Comparison of ENCODE assay signal across 24 mouse cellular contexts in the genomic region with DNA sequence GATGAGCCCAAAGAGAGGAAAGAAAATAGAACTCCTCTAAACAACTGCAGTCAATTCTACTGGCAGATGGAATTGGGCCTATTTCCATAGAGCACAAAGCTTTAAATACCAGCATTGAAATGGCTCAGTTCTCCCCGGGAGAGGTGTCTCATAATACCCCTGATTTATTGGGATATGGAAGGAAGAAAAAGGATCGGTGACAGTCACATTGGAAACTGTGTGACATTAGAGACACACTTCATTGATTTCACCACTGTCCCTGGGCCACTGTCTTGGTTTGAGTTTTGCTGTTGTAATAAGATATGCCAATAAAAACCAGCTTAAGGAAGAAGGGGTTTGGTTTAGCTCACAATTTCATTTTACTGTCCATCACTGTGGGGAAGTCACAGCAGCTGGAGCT.
A peak's percentile ranks its signal among the peaks of the same experiment; 100 is the strongest.
DNase-seq lines count a peak whose midpoint lies in the region; ATAC-seq lines count a peak whose summit lies in the region.
"Had no signal": no experiment of that assay in that cellular context is flagged by ENCODE, and none has a peak within 500 bp of the region (broad histone marks: within the 10 kb centered on the region; RNA-seq: fewer than 3 reads in every experiment).

No protein-coding gene starts in this region.

- no peak for DNase-seq in kidney, postnatal 36 days
- no peak for DNase-seq in kidney, adult 9 months
- no peak for DNase-seq in layer of hippocampus, adult 9-11 months
- DNase-seq: adrenal gland, adult 2 months; adrenal gland, postnatal 10 days; adrenal gland, postnatal 25 days; cerebellum, adult 11 months; cerebellum, adult 18-20 months; cerebellum, adult 8-10 months; cerebellum, adult 9-11 months; cerebellum, postnatal 14 days; cerebellum, postnatal 36 days had no signal

- H3K36me3 ChIP-seq in kidney, embryonic 14.5 days (ENCODE audit: control insufficient read depth, insufficient read depth, low read length) = no peaks in the 10 kb centered on the region
- no peaks in the 10 kb centered on the region for H3K36me3 ChIP-seq in kidney, embryonic 16.5 days (ENCODE audit: insufficient read depth, low read length)
- H3K36me3 ChIP-seq in neural tube, embryonic 12.5 days = no peaks in the 10 kb centered on the region
- no peaks in the 10 kb centered on the region for H3K36me3 ChIP-seq in neural tube, embryonic 15.5 days
- no peaks in the 10 kb centered on the region for H3K36me3 ChIP-seq in neural tube, embryonic 14.5 days (ENCODE audit: control insufficient read depth, insufficient read depth, low read length)
- H3K36me3 ChIP-seq: embryonic facial prominence, embryonic 13.5 days; embryonic facial prominence, embryonic 15.5 days; forebrain, embryonic 10.5 days; forebrain, embryonic 12.5 days had no signal

- H3K4me1 ChIP-seq in kidney, embryonic 14.5 days (ENCODE audit: control insufficient read depth, insufficient read depth, low read length) = peaks cover 4% of the 10 kb centered on the region; the same call in 1 of the 2 replicates
- peaks cover 6% of the 10 kb centered on the region; the same call in 1 of the 2 replicates for H3K4me1 ChIP-seq in kidney, embryonic 16.5 days (ENCODE audit: insufficient read depth, low read length)
- H3K4me1 ChIP-seq in neural tube, embryonic 12.5 days = peaks cover 10% of the 10 kb centered on the region
- H3K4me1 ChIP-seq in neural tube, embryonic 15.5 days = peaks cover 8% of the 10 kb centered on the region
- H3K4me1 ChIP-seq in neural tube, embryonic 14.5 days (ENCODE audit: control insufficient read depth, insufficient read depth, low read length) = no peaks in the 10 kb centered on the region
- H3K4me1 ChIP-seq: embryonic facial prominence, embryonic 13.5 days; embryonic facial prominence, embryonic 15.5 days; forebrain, embryonic 12.5 days had no signal

- H3K27me3 ChIP-seq in kidney, embryonic 14.5 days (ENCODE audit: control insufficient read depth, insufficient read depth, low read length) = no peaks in the 10 kb centered on the region
- H3K27me3 ChIP-seq in kidney, embryonic 16.5 days (ENCODE audit: insufficient read depth, low read length) = no peaks in the 10 kb centered on the region
- H3K27me3 ChIP-seq in neural tube, embryonic 12.5 days (replicated peaks) = no peaks in the 10 kb centered on the region
- H3K27me3 ChIP-seq in neural tube, embryonic 15.5 days (replicated peaks) = no peaks in the 10 kb centered on the region
- H3K27me3 ChIP-seq in neural tube, embryonic 14.5 days (ENCODE audit: control insufficient read depth, insufficient read depth, low read length) = no peaks in the 10 kb centered on the region
- H3K27me3 ChIP-seq: embryonic facial prominence, embryonic 13.5 days; embryonic facial prominence, embryonic 15.5 days; forebrain, embryonic 12.5 days had no signal

- H3K9me3 ChIP-seq in kidney, embryonic 14.5 days (ENCODE audit: control insufficient read depth, low read length) = no peaks in the 10 kb centered on the region
- peaks cover 5% of the 10 kb centered on the region; the same call in 1 of the 2 replicates for H3K9me3 ChIP-seq in kidney, embryonic 16.5 days (ENCODE audit: low read length)
- H3K9me3 ChIP-seq in neural tube, embryonic 12.5 days = no peaks in the 10 kb centered on the region
- no peaks in the 10 kb centered on the region for H3K9me3 ChIP-seq in neural tube, embryonic 15.5 days (replicated peaks)
- H3K9me3 ChIP-seq in neural tube, embryonic 14.5 days (ENCODE audit: control insufficient read depth, low read length) = no peaks in the 10 kb centered on the region
- H3K9me3 ChIP-seq: embryonic facial prominence, embryonic 13.5 days; embryonic facial prominence, embryonic 15.5 days; forebrain, embryonic 10.5 days; forebrain, embryonic 12.5 days had no signal

- H3K4me3 ChIP-seq in kidney, embryonic 14.5 days (ENCODE audit: low read length) = no peak overlapping the region
- H3K4me3 ChIP-seq in kidney, embryonic 16.5 days (ENCODE audit: low read length) = no peak overlapping the region
- no peak overlapping the region for H3K4me3 ChIP-seq in neural tube, embryonic 12.5 days
- H3K4me3 ChIP-seq in neural tube, embryonic 15.5 days (replicated peaks) = no peak overlapping the region
- no peak overlapping the region for H3K4me3 ChIP-seq in neural tube, embryonic 14.5 days (ENCODE audit: low read depth, low read length)
- H3K4me3 ChIP-seq: embryonic facial prominence, embryonic 13.5 days; embryonic facial prominence, embryonic 15.5 days; erythroblast, embryonic 14.5 days; forebrain, embryonic 10.5 days; forebrain, embryonic 12.5 days had no signal

- no peak overlapping the region for H3K27ac ChIP-seq in kidney, embryonic 14.5 days (ENCODE audit: low read depth, low read length)
- H3K27ac ChIP-seq in kidney, embryonic 16.5 days (ENCODE audit: low read length) = no peak overlapping the region
- no peak overlapping the region for H3K27ac ChIP-seq in neural tube, embryonic 12.5 days
- no peak overlapping the region for H3K27ac ChIP-seq in neural tube, embryonic 15.5 days (replicated peaks)
- no peak overlapping the region for H3K27ac ChIP-seq in neural tube, embryonic 14.5 days (ENCODE audit: low read depth, low read length)
- H3K27ac ChIP-seq: embryonic facial prominence, embryonic 13.5 days; embryonic facial prominence, embryonic 15.5 days; forebrain, embryonic 10.5 days; forebrain, embryonic 12.5 days had no signal

- H3K9ac ChIP-seq in kidney, embryonic 14.5 days (ENCODE audit: low read depth, low read length) = no peak overlapping the region
- H3K9ac ChIP-seq in kidney, embryonic 16.5 days (replicated peaks; ENCODE audit: low read length) = no peak overlapping the region
- H3K9ac ChIP-seq in neural tube, embryonic 12.5 days = no peak overlapping the region
- H3K9ac ChIP-seq in neural tube, embryonic 15.5 days (replicated peaks) = no peak overlapping the region
- H3K9ac ChIP-seq in neural tube, embryonic 14.5 days (replicated peaks; ENCODE audit: low read depth, low read length) = no peak overlapping the region
- H3K9ac ChIP-seq: embryonic facial prominence, embryonic 13.5 days; embryonic facial prominence, embryonic 15.5 days; forebrain, embryonic 12.5 days had no signal

- 34% methylated on average over 2 of the region's 2 CpGs for WGBS in kidney, embryonic 14.5 days
- 31% methylated on average over 2 of the region's 2 CpGs for WGBS in kidney, embryonic 16.5 days
- 10% methylated on average over 2 of the region's 2 CpGs for WGBS in neural tube, embryonic 12.5 days
- 4% methylated on average over 2 of the region's 2 CpGs for WGBS in neural tube, embryonic 15.5 days
- 10% methylated on average over 2 of the region's 2 CpGs for WGBS in neural tube, embryonic 14.5 days

- peak; percentile 88 for ATAC-seq in kidney, embryonic 14.5 days (ENCODE audit: low FRiP score, low TSS enrichment)
- peak; percentile 67; the same call in 1 of the 2 replicates for ATAC-seq in kidney, embryonic 16.5 days (ENCODE audit: low FRiP score, low TSS enrichment)
- peak; percentile 29; the same call in 1 of the 2 replicates for ATAC-seq in neural tube, embryonic 12.5 days (ENCODE audit: low FRiP score, low read depth)
- ATAC-seq in neural tube, embryonic 15.5 days (ENCODE audit: low FRiP score) = no peak
- peak; percentile 11; the same call in 1 of the 2 replicates for ATAC-seq in neural tube, embryonic 14.5 days (ENCODE audit: low read depth)
- ATAC-seq: forebrain, embryonic 14.5 days; forebrain, embryonic 16.5 days had no signal

- H3K4me2 ChIP-seq in kidney, embryonic 14.5 days (replicated peaks; ENCODE audit: low read depth, low read length) = no peak overlapping the region
- no peak overlapping the region for H3K4me2 ChIP-seq in kidney, embryonic 16.5 days (replicated peaks; ENCODE audit: low read depth, low read length)
- no peak overlapping the region for H3K4me2 ChIP-seq in neural tube, embryonic 12.5 days (replicated peaks)
- H3K4me2 ChIP-seq in neural tube, embryonic 15.5 days = no peak overlapping the region
- H3K4me2 ChIP-seq in neural tube, embryonic 14.5 days (ENCODE audit: low read depth, low read length) = no peak overlapping the region
- H3K4me2 ChIP-seq: embryonic facial prominence, embryonic 13.5 days; embryonic facial prominence, embryonic 15.5 days; forebrain, embryonic 12.5 days had no signal
